Mouse (Mus musculus): ENCODE measurements around the gene Art5. TPM values are rescaled to one million over a fixed set of nuclear protein-coding genes. Genes with fewer than 3 reads are reported as not detected.

The Art5 gene
- not detected for total RNA-seq (2021)

GRCm38 (mm10) chr7:102109171-102109570 is at the start of gene Art5:
Gene Art5, minus strand, starts transcription at chr7:102109489.
- intact Hi-C loops (cut with DNase I), result no loop called here
- DNase-seq, result no peak

- intact Hi-C loops (cut with DNase I), result no loop called here
- DNase-seq, result no peak
Measured at GRCm38 (mm10) chr7:102153691-102154090, 44.4 kb upstream of the Art5 start.

GRCm38 (mm10) chr7:102137898-102138297 is 28.6 kb upstream of the Art5 start:
- intact Hi-C loops (cut with DNase I), result loop anchor here (2.0 kb wide), 1 partner anchor 55 kb away; no protein-coding TSS in a partner anchor
- no peak for DNase-seq

- intact Hi-C loops (cut with DNase I), result no loop called here
- peak; percentile 37 for DNase-seq
Measured at GRCm38 (mm10) chr7:102137464-102137863, 28.2 kb upstream of the Art5 start.

GRCm38 (mm10) chr7:102132395-102132794 is 23.1 kb upstream of the Art5 start:
- no peak for DNase-seq
- intact Hi-C loops (cut with DNase I), result no loop called here

GRCm38 (mm10) chr7:102120326-102120725 is 11.0 kb upstream of the Art5 start:
- no peak for DNase-seq
- intact Hi-C loops (cut with DNase I), result loop anchor here (10.0 kb wide), 1 partner anchor 54 kb away; no protein-coding TSS in a partner anchor

GRCm38 (mm10) chr7:102117382-102117781 is 8.1 kb upstream of the Art5 start:
- no peak for DNase-seq
- intact Hi-C loops (cut with DNase I), result no loop called here

GRCm38 (mm10) chr7:102116579-102117331 is 7.5 kb upstream of the Art5 start, which contains the start of gene Chrna10:
Gene Chrna10, minus strand, starts transcription at chr7:102116828.
- no peak for DNase-seq
- intact Hi-C loops (cut with DNase I), result no loop called here

- no peak for DNase-seq
- intact Hi-C loops (cut with DNase I), result no loop called here
Measured at GRCm38 (mm10) chr7:102113151-102113729, 4.0 kb upstream of the Art5 start.

- intact Hi-C loops (cut with DNase I), result no loop called here
- no peak for DNase-seq
Measured at GRCm38 (mm10) chr7:102109746-102110145, 457 bp upstream of the Art5 start.

GRCm38 (mm10) chr7:102108206-102108605 is 1.1 kb downstream of the Art5 start:
- intact Hi-C loops (cut with DNase I), result no loop called here
- no peak for DNase-seq

- peak; percentile 50 for DNase-seq
- intact Hi-C loops (cut with DNase I), result no loop called here
Measured at GRCm38 (mm10) chr7:102106700-102107141, 2.6 kb downstream of the Art5 start.

- intact Hi-C loops (cut with DNase I), result no loop called here
- no peak for DNase-seq
Measured at GRCm38 (mm10) chr7:102104126-102104525, 5.2 kb downstream of the Art5 start.

GRCm38 (mm10) chr7:102103555-102103954 is 5.7 kb downstream of the Art5 start:
- intact Hi-C loops (cut with DNase I), result no loop called here
- DNase-seq, result no peak

- intact Hi-C loops (cut with DNase I), result no loop called here
- no peak for DNase-seq
Measured at GRCm38 (mm10) chr7:102102696-102103095, 6.6 kb downstream of the Art5 start.

GRCm38 (mm10) chr7:102102241-102102640 is 7.0 kb downstream of the Art5 start:
- no peak for DNase-seq
- intact Hi-C loops (cut with DNase I), result no loop called here

GRCm38 (mm10) chr7:102101487-102101886 is 7.8 kb downstream of the Art5 start, which contains the start of gene Art1:
Gene Art1, plus strand, starts transcription at chr7:102101743.
- no peak for DNase-seq
- intact Hi-C loops (cut with DNase I), result no loop called here

- intact Hi-C loops (cut with DNase I), result no loop called here
- DNase-seq, result no peak
Measured at GRCm38 (mm10) chr7:102100868-102101267, 8.4 kb downstream of the Art5 start.

GRCm38 (mm10) chr7:102099760-102100661 is 9.3 kb downstream of the Art5 start:
- DNase-seq, result no peak
- intact Hi-C loops (cut with DNase I), result no loop called here

GRCm38 (mm10) chr7:102087336-102087735 is 22.0 kb downstream of the Art5 start:
- intact Hi-C loops (cut with DNase I), result no loop called here
- DNase-seq, result no peak
